Mouse (Mus musculus) embryonic facial prominence, embryonic 11.5 days (tissue): ENCODE data around the gene Helz. TPM values are rescaled to one million over a fixed set of nuclear protein-coding genes. Genes with fewer than 3 reads are reported as not detected.
A peak's percentile ranks its signal among the peaks of the same experiment; 100 is the strongest.

Experiments used
- ATAC-seq: fragments of 200-750 bp; cut with Nextera tagmentation; replicated peaks from 2 replicates; pipeline ENCODE4 v1.8.0; 2017; ENCODE audit warnings: low read depth; ENCODE audit not compliant: insufficient number of reproducible peaks, low FRiP score, low TSS enrichment
- DNase-seq: peaks from one replicate; pipeline ENCODE4 v3.0.0-alpha.2; 2015; ENCODE audit warnings: low spot score
- H3K27ac ChIP-seq: fragments of 300-500 bp; sonication (generic); replicated peaks from 2 replicates; pipeline ENCODE4 v1.5.1; 2014; ENCODE audit warnings: mild to moderate bottlenecking, low read depth, low read length, control low read depth
- H3K27me3 ChIP-seq: fragments of 300-500 bp; sonication (generic); 2 replicates; pipeline ENCODE4 v1.6.1; 2014; ENCODE audit warnings: mild to moderate bottlenecking, low read length, moderate library complexity, mixed read lengths; ENCODE audit not compliant: control insufficient read depth, insufficient read depth
- H3K36me3 ChIP-seq: fragments of 300-500 bp; sonication (generic); replicated peaks from 2 replicates; pipeline ENCODE4 v1.6.1; 2014; ENCODE audit warnings: low read depth, mild to moderate bottlenecking, low read length, moderate library complexity, mixed read lengths; ENCODE audit not compliant: control insufficient read depth, insufficient read depth
- H3K4me1 ChIP-seq: fragments of 300-500 bp; sonication (generic); 2 replicates; pipeline ENCODE4 v1.6.1; 2014; ENCODE audit warnings: low read length, mixed read lengths; ENCODE audit not compliant: control insufficient read depth, insufficient read depth
- H3K4me2 ChIP-seq: fragments of 300-500 bp; sonication (generic); 2 replicates; pipeline ENCODE4 v1.6.1; 2014; ENCODE audit warnings: low read depth, mild to moderate bottlenecking, control low read depth, low read length, moderate library complexity
- H3K4me3 ChIP-seq: fragments of 300-500 bp; sonication (generic); 2 replicates; pipeline ENCODE4 v1.5.1; 2014; ENCODE audit warnings: low read depth, low read length, control low read depth
- H3K9ac ChIP-seq: fragments of 300-500 bp; sonication (generic); replicated peaks from 2 replicates; pipeline ENCODE4 v1.6.1; 2014; ENCODE audit warnings: mild to moderate bottlenecking, control low read depth, low read length
- H3K9me3 ChIP-seq: fragments of 300-500 bp; sonication (generic); replicated peaks from 2 replicates; pipeline ENCODE4 v1.6.1; 2016; ENCODE audit warnings: mild to moderate bottlenecking, low read length, inconsistent platforms, mixed read lengths; ENCODE audit not compliant: control insufficient read depth
- WGBS: fragments of 180-500 bp; shearing (Covaris S2); extraction: QIAGEN DNeasy Blood & Tissue Kit; methylation state at CpG from one replicate; pipeline ENCODE4 v1.1.7; 2014; 5-methylcytosine and 5-hydroxymethylcytosine counted together
- polyA plus RNA-seq: library from polyadenylated mRNA; unstranded; fragments of >200 nt; fragmentation: Nextera tagmentation; extraction: Ambion mirVana; gene quantifications from 2 replicates; pipeline ENCODE4 v1.2.1, GENCODE M21; 2014

The Helz gene
- polyA plus RNA-seq, 1 experiment from 2014 or later: 15.3 TPM

DNA sequence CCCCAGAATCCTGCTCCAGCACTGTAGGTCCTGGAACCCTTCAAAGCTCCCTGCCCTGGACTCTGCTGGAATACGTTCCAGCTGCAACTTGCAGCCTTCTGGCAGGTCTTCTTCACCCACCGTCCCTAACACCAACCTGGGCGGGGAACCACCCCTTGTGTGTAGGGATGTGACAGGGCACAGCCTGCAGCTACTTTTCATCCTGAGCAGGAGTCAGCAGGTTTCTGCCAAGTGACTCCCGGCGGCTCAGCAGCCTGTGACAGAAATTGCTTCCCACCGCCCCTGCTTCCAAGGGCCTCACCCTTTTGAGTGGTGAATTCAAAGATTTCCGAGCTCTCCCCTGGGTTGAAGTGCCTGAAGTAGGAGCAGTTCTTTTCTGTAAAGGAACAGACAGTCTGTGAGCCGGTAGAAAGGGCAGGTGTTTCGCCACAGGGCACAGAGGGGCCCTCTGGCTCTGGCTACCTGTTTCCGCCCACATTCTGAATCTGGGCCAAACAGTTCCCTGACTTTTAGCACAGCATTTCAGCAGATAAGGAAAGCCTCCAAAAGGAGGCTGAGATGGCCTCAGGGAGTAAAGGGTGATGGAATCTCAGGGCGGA is 157.8 kb downstream of the Helz start:
- WGBS: 70% methylated on average over 11 of the region's 11 CpGs
- Histone ChIP-seq H3K9me3 (no peaks in the 10 kb centered on the region), H3K27me3 (no peaks in the 10 kb centered on the region), H3K36me3 (no peaks in the 10 kb centered on the region), H3K4me1 (no peaks in the 10 kb centered on the region), H3K27ac (no peak overlapping the region), H3K4me3 (no peak overlapping the region), H3K9ac (no peak overlapping the region), H3K4me2 (no peak overlapping the region)
- DNase-seq (no peak), ATAC-seq (no peak)

DNA sequence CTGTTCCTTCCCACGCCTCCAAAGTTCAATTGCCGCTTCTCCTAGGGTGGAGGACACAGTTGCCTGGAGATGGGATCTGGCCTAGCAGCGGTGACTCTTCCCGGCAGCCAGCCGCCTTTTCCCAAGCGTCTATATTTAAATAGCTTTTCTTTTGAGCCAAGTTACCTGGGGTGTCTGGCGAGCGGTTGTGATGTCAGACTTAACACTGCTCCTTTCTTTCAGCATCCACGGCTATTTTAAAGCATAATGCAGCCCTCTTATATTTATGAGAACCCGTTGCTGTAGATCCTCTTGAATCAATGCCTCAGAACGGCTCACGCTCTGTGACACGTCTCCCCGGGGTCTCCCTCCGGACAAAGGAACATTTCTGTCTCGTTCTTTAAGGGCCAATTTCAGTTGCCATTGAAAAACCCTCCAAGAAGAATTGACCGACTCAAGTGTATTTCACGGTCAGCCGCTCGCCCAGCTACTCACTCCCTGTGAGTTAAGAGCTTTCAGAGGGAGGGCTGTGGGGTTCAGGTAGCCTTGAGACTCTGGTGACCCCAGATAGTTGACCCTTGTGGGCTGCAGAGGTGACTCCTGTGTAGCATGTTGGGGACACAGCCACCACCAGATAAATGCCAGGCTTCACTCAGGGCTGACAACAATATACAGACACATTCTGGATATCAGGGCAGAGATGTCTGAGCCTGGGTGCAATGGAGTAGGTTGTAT is 160.3 kb downstream of the Helz start:
- Histone ChIP-seq H3K36me3 (no peaks in the 10 kb centered on the region), H3K4me1 (no peaks in the 10 kb centered on the region), H3K9ac (no peak overlapping the region), H3K9me3 (no peaks in the 10 kb centered on the region), H3K27ac (no peak overlapping the region), H3K4me2 (no peak overlapping the region), H3K4me3 (no peak overlapping the region), H3K27me3 (no peaks in the 10 kb centered on the region)
- DNase-seq: peak; percentile 6
- WGBS: 53% methylated on average over 20 of the region's 20 CpGs
- no peak for ATAC-seq

DNA sequence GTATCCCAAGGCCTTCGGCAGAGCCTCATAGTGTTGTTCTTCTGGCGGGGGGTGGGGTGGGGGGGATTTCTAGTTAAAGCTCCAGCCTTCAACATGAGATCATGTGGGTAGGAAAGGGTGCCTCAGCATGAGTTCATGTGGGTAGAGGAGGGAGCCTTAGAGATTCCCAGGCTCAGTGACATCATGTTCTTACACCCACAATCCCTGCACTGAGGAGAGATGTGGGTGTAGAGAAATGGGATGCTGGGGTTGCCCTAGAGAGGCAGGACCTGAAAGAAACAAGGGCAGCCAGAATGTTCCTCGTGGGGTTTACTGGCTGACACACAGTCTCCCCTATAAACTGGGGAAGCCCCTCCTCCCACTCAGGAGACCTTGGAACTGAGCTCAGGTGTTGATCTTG is 162.6 kb downstream of the Helz start:
- Histone ChIP-seq H3K9ac (no peak overlapping the region), H3K27ac (no peak overlapping the region), H3K27me3 (no peaks in the 10 kb centered on the region), H3K4me3 (no peak overlapping the region), H3K4me2 (no peak overlapping the region), H3K36me3 (no peaks in the 10 kb centered on the region), H3K4me1 (no peaks in the 10 kb centered on the region), H3K9me3 (no peaks in the 10 kb centered on the region)
- WGBS: 64% methylated on average over 3 of the region's 3 CpGs
- DNase-seq (no peak), ATAC-seq (no peak)

DNA sequence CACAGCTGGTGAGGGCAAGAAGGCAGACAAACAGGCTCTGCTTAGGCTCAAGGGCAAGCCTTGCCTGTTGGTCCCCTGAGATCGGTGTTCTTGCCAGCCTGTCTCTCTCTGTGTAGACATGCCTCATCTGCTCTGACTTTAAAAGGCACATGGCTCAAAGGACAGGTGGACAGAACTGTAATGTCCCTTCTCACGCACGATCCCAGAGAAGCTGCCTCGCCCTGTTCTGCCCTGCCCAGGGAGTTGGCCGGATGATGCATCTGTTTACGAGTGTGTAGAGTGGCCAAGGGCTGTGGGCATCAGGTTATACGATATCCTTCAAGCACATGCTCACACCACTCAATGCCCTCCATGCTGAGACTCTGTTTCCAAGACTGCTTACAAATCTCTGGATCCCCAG is 166.6 kb downstream of the Helz start:
- ATAC-seq (no peak), DNase-seq (no peak)
- no peak overlapping the region for H3K4me3 ChIP-seq
- H3K27ac ChIP-seq: no peak overlapping the region
- no peaks in the 10 kb centered on the region for H3K9me3 ChIP-seq
- H3K4me1 ChIP-seq: no peaks in the 10 kb centered on the region
- no peak overlapping the region for H3K4me2 ChIP-seq
- no peaks in the 10 kb centered on the region for H3K27me3 ChIP-seq
- 81% methylated on average over 7 of the region's 7 CpGs for WGBS
- H3K9ac ChIP-seq: no peak overlapping the region
- no peaks in the 10 kb centered on the region for H3K36me3 ChIP-seq

DNA sequence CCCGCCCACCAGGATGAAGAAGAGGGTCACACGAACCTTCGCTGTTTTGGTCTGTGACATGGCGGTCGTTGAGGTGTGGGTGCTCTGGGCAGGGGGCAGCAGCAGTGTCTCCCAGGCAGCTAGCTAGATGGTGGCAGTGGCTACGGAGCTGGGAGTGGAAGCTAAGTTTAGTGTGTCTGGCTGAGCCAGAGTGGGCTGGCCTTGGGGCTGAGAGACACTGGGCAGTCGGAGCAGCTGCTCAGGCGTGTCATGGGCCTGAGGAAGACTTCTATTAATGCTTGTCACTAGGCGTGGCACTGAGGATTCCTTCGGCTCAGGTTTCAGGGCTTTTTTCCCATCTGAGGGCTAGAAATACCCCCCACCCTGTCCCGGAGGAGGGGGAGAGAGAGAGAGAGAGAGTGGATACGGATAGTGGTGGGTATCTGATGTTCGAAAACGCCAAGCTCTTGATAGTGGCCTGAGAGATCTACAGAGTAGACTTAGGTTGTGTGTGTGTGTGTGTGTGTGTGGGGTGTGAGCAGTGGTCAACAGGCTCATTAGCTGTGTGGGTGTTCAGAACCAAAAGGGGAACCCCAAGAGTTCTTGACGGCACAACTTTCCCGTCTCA is 168.7 kb downstream of the Helz start, which contains the start of gene Cacng1:
Gene Cacng1, minus strand, starts transcription at position 191 of the 607 bp plus-strand sequence.
- Histone ChIP-seq H3K4me3 (no peak within 1 kb of the TSS), H3K27me3 (no peaks in the 10 kb centered on the region), H3K4me2 (no peak within 1 kb of the TSS), H3K9me3 (no peaks in the 10 kb centered on the region), H3K36me3 (no peaks in the 10 kb centered on the region), H3K9ac (no peak within 1 kb of the TSS), H3K4me1 (no peaks in the 10 kb centered on the region), H3K27ac (no peak within 1 kb of the TSS)
- DNase-seq (no peak), ATAC-seq (no peak)
- WGBS: 80% methylated on average over 16 of the region's 16 CpGs

DNA sequence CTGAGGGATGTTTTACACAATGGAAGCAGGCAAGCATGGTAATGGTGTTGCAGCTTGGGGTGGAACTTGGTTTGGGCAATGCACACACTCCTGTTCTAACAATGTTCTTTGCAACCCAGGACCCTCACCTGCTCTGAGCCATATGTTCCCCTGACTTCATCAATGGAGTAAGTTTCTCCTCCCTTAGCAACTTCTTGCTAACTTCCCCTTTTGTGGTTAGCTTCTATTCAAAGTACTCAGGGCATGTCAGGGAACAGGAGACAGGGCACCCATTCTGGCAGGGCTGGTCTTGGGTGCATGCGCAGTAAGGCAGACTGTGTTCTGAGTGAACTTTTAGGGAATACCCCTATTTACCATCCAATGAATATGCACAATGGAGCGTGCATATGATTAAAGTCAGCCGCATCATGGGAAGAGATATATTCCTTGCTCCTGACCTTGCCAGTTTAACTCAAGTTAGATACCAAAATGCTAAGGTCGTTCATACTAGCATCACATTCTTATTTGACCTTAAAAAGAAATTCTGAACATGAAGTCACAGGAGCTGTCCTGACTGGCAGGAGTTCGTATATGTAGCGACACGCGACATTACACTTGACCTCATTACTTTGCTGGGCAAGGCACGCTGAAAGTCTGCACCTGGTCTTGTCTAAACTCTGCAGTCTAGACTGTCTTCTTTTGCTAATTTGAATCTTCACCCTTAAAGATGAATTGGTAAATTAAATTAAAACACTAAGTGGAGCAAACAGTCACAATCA is 172.7 kb downstream of the Helz start:
- ATAC-seq (no peak), DNase-seq (no peak)
- H3K9ac ChIP-seq: no peak overlapping the region
- H3K4me3 ChIP-seq: no peak overlapping the region
- no peaks in the 10 kb centered on the region for H3K36me3 ChIP-seq
- no peaks in the 10 kb centered on the region for H3K9me3 ChIP-seq
- H3K27ac ChIP-seq: no peak overlapping the region
- no peaks in the 10 kb centered on the region for H3K27me3 ChIP-seq
- no peak overlapping the region for H3K4me2 ChIP-seq
- no peaks in the 10 kb centered on the region for H3K4me1 ChIP-seq
- WGBS: 87% methylated on average over 9 of the region's 9 CpGs

DNA sequence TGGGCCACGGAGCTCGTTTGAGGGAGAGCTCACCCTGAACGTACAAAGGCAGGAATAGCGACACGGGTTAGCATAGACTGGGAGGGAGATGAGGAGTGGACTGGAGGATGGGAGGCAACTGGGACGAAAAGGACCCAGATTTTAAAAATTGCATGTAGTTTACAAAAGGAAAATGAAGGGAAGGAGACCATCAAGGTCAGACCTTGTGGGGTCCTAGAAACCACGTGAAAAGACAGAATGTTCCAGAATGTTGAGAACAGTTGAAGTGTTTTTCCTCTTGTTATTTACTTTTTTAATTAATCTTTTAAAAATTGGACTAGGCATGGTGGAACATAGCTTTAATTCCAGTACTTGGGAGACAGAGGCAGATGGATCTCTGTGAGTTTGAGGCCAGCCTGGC is 173.3 kb downstream of the Helz start:
- ATAC-seq (no peak), DNase-seq (no peak)
- H3K36me3 ChIP-seq: no peaks in the 10 kb centered on the region
- no peak overlapping the region for H3K27ac ChIP-seq
- no peak overlapping the region for H3K9ac ChIP-seq
- H3K4me2 ChIP-seq: no peak overlapping the region
- H3K4me3 ChIP-seq: no peak overlapping the region
- no peaks in the 10 kb centered on the region for H3K27me3 ChIP-seq
- 80% methylated on average over 7 of the region's 7 CpGs for WGBS
- no peaks in the 10 kb centered on the region for H3K9me3 ChIP-seq
- H3K4me1 ChIP-seq: no peaks in the 10 kb centered on the region

DNA sequence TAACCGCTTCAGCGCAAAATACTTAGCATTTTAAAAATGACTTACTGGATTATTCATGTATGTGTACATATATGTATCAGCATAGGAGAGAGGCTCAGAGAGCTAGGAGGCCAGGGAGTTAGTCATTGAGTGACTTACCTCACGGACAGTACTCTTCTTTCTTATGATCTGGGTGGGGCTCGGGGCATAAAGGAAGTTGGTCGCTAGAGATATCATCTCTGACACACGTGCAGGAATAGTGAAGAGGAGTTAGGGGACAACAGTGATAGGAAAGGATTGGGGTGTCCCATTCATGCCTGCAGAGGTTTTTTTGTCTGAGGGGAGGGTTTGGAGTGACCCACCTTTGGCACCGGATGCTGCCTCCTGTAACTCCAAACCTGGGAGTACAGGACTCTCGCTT is 176.9 kb downstream of the Helz start:
- DNase-seq (no peak), ATAC-seq (no peak)
- WGBS: 91% methylated on average over 8 of the region's 8 CpGs
- no peak overlapping the region for H3K4me2 ChIP-seq
- no peak overlapping the region for H3K27ac ChIP-seq
- no peaks in the 10 kb centered on the region for H3K36me3 ChIP-seq
- no peak overlapping the region for H3K4me3 ChIP-seq
- no peaks in the 10 kb centered on the region for H3K27me3 ChIP-seq
- no peaks in the 10 kb centered on the region for H3K4me1 ChIP-seq
- H3K9me3 ChIP-seq: no peaks in the 10 kb centered on the region
- H3K9ac ChIP-seq: no peak overlapping the region
